Mouse (Mus musculus) olfactory bulb, adult 2 months (tissue): Measurements from ENCODE around the gene Lyz1.

ENCODE experiments used
- CTCF ChIP-seq: fragments of 200-500 bp; IDR thresholded peaks from 2 replicates; pipeline ENCODE4 v1.5.1; 2012; ENCODE audit warnings: low read depth, mild to moderate bottlenecking, low read length, moderate library complexity; ENCODE audit not compliant: insufficient read depth
- POLR2A ChIP-seq: fragments of 200-500 bp; IDR thresholded peaks from 2 replicates; pipeline ENCODE4 v1.6.1; 2012; ENCODE audit warnings: mild to moderate bottlenecking, low read depth, low read length, moderate library complexity; ENCODE audit not compliant: insufficient read depth

DNA sequence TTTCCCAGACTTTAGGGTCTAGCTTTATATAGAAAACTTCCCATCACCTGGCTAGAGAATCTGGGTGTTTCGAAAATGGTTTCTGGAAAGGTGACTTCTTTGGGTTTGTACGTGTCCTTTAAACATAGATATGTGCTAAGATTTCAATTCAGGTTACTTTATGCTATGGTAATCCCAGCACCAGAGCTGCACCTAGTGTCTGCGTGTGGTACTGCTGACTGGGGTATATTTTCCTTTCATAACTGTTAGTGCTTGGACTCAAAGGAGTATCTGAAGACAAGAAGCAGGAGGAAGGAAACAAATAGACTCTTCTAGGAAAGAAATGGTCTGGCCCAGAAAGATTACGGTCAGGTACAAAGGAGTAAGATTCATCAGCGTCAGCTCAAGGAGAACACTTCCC is 37.9 kb upstream of the Lyz1 start:
- TF ChIP-seq CTCF: no peak
- TF ChIP-seq POLR2A: no peak
